Mouse (Mus musculus) left cerebral cortex, adult 11 months (tissue): Measurements from ENCODE around the gene Mob2.

Experiments
- DNase-seq: peaks from one replicate; pipeline ENCODE4 v3.0.0; 2022; ENCODE audit warnings: low spot score

Gene Mob2

DNA sequence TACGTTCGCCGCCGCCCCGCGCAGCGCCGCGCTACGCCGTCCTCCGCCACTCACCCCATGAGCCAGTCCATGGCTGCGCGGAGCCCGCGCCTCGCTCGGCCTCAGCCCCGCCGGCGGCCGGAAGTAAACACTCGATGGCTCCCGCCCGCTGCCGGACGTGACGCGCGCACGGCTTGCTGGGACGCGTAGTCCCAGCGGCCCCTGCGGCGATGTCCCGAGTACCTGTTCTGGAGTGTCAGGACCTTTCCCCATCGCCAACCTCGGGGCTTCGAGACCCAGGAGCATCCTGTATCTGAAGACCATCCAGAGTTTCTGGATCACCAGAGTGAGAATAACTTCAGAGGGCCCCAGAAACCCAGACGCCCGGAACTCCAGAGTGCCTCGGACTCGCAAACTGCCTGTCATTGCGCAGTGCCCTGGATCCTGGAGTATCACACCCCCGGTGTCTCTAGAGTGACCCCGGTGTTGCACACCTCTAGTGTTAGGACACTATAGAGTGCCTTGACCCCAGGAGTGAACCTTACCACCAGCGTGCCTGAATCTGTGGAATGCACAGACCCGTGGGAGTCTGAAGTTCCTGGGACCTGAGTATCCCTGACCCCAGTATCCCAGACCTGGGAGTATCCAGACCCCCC lies at the start of gene Mob2:
Mob2 (minus strand) TSS at position 135 of the 635 bp plus-strand sequence.
- peak; percentile 83 for DNase-seq

DNA sequence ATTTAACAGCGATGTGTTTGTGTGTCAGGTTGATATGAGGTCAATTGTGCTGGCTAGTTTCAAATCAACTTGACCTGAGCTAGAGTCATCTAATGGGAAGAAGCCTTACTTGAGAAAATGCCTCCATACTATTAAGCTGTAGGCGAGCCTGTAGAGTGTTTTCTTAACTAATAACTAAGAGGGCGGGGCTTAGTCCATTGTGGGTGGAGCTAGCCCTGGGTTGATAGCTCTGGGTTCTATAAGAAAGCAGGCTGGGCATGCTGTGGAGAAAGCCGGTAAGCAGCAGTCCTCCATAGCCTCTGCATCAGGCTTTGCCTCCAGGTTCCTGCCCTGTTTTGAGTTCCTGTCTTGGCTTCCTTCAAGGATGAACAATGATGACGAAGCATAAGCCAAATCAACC lies 43.9 kb upstream of the Mob2 start:
- no peak for DNase-seq

- DNase-seq = peak; percentile 75
Observed at GRCm38 (mm10) chr7:142097776-142098175, 36.9 kb upstream of the Mob2 start.

- DNase-seq = no peak
Observed at GRCm38 (mm10) chr7:142096701-142097100, 35.8 kb upstream of the Mob2 start.

DNA sequence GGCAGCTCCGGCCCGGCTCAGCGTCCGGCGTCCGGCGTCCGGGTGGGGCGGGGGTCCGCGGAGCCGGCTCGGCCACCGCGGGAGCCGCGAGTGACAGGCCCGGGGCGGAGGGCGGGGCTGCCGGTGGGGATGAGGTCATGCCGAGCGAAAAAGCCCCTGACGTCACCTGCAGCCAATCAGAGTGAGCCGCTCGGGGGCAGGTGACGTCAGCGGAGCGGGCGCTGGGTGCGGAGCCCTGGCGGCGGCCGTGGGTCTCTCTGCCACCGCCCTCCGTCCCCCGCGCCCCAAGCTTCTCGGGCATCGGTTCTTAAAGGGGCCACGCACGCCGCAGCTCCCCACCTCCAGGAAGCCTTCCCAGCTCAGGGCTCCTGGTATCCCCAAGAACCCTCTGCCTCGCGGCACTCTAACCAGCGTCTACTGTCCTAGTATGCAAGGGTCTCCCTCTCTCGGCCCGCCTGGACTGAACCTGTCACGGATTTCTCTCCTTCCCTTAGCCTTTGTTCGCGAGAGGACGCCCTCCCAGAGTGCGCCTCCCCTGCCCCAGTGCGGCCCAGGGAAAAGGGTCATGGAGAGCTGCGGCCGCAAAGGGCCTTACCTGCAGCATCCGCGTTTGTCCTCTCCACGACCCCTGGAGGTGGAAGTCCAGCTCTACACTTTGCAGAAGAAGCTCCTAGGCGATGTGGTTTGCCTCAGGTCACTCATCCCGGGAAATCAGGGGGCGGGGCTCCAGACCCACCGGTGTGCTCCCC lies 34.5 kb upstream of the Mob2 start, which contains the start of gene Dusp8:
Dusp8 (minus strand) TSS at position 661 of the 749 bp plus-strand sequence.
- peak; percentile 93 for DNase-seq

GRCm38 (mm10) chr7:142094301-142095143 lies 33.7 kb upstream of the Mob2 start:
- DNase-seq = no peak

DNA sequence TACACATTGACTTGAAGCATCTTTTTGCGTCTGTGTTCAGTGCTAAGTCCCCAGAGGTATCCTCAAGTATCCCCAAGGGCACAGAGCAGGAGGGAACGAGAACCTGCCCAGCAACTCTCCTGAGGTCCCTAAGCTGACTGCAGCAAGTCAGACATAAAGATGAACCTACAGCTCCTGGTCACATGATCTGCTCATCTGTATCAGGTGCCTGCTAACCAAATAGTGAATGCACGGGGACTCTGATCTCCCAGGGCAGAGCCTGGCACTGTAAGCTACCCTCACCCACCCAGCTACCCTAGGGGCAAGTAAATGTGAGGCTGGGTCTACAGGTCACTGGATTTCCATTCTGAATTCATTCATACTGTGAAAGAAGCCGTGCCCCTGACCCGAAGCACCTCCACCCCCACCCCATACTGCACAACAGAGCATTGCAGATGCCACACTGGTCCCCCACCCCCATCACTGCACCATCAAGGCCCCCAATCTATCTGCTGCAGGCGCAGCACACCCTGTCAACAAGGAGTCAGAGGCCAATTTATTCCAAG lies 32.9 kb upstream of the Mob2 start:
- DNase-seq = no peak

DNA sequence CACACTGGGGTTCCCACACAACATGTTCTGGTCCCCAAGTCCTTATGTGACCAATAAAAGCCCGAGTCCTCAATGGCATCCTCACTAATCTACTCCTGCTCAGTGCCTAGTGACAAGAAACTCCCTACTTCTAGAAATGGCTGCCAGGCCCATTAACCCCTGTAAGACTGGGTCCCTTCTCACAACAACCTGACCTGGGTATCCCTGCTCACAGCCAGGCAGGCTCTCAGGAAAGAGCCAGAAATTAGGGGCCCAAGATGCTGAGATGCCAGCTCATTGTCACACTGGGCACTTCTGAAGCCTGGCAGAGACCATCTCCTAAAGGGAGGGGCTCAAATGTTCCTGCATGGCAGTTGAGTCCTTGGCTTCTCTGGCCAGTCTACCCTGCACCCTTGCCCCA lies 32.1 kb upstream of the Mob2 start:
- DNase-seq = no peak

DNA sequence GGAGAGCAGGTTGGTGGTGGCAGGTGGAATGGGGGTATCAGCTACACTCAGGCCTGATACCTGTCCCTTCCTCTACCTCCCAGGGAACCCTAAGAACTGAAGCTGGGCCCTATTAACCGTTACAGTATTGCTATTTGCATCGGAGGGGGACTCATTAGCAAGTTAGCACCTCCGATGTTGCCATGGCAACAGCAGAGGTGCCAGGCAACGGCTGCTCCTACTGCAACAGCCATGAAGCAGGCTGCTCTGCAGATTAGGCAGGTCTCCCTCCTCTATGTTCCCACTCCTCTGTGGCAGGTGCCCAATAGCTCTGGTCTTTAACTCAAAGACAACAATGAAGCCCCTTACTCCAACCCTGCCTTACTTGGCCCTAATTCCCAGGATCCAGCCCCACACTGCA lies 31.0 kb upstream of the Mob2 start:
- DNase-seq = no peak

DNA sequence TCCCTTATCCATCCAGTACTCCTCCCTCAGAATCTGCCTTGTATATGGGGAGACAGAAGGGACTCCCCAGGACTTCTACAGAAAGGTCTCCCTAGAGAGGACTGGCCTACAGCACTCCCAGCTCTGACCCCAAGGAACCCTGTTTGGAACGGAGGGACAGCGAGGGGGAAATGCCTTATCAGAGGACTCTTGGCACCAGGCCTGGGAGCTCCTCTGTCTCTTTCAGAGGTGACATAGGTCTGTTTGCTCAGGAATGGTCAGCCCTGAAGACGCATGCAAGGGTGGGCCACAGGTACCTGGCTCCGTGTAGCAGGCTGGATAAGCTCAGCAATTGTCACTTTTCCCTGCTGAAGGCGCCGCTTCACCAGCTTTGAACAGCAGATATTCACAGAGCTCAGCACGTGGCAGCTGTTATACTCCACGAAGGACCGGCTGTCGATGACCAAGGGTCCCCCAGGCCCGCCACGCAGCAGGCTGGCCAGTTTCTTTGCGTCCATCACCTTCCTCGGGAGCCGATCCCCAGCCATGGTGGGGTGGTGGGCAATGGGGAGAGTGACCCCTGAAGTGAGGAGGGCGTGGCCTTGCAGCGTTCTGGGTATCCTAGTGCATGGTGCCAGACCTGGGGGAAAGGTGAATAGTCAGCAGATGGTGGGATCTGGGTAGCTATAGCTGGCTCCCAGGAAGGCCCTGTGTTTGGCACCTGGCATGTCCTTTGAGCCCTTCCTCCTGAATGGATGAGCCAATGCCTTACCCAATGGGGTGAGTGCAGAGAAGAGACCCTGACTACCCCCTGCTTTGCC lies 29.0 kb upstream of the Mob2 start:
- DNase-seq = no peak

GRCm38 (mm10) chr7:142088886-142089285 lies 28.0 kb upstream of the Mob2 start:
- no peak for DNase-seq

GRCm38 (mm10) chr7:142087069-142087652 lies 26.3 kb upstream of the Mob2 start:
- no peak for DNase-seq

DNA sequence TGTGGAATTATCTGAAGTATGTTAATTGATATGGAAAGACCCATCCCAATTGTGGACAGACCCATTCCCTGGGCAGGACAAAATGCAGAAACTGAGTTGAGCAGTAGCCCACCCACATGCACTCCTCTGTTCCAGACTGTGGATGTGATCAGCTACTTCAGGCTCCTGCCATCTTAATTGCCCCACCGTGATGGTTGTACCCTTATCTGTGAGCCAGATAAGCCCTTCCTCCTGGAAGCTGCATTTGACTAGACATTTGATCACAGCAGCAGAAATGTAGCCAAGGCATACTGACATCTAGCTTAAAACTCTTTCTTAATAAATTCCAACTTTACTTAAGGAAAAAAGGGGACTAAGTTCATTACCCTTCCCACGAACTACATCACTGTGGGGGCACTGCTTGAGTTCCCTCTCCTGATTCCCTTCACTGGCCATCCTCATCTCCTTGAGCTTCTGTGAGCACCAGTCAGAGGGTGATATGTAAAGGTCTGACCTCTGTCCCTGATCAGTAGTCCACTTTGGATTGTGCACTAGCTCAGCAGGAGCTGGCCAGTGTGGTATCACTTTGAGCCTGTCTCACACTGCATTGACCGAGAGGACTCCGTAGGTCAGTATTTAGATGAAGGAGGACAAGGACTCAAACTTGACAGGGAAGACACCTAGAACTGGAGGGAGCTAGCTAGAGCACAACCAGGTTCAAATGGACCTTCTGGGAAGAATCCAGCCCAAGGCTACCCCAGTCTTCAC lies 25.5 kb upstream of the Mob2 start:
- no peak for DNase-seq

- DNase-seq = no peak
Observed at GRCm38 (mm10) chr7:142084820-142085219, 24.0 kb upstream of the Mob2 start.

DNA sequence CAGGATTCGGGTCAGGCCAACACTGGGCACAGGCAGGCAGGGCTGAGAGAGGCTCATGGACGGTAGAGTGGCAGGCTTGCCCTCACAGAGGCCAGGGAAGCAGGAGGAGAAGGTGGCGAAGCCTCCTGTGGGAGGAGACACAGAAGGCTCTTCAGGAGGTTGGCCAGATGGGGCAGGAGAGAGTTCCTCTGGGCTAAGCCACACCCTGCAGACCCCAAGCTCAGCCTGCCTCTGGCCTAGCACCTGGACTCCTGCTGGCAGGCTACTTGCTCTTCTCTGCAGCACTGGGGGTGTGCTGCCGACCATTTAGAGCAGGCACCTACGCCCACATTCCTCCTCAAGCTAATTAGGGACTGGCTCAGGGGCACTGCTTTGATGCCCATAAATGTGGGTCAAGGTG lies 23.5 kb upstream of the Mob2 start:
- DNase-seq = no peak

DNA sequence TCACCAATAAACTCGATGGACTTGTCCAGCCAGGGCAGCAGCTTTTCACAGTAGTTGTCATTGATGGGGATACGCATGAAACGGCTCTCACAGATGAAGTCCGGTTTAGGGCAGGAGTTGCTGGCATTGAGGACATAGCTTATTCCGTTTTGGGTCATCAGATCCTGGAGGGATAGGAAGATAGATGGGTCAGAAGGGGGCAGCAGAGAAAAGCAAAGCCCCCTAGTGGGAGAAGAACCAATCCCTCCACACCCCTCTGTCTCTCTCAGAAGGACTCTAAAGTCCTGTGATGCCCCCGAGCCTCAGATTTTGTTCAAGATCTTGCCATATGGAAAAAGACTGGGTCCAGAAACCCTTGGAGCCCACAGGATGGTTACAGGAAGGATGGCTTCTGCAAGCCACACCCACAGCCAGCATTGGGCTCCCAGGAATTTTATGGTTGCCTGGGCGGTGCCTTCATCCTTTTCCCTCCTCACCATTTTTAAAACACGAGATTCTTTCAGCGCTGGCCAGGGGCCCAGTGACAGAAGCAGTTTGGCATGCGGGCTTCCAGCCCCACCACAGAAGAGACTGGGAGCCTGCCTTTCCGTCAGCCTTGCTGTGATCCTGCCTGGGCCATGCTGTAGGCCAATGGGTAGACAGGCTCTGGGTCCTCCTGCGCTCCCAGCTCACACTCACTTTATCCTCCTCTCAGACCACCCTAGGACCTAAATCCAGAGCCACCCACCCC lies 22.9 kb upstream of the Mob2 start:
- DNase-seq = no peak

GRCm38 (mm10) chr7:142082607-142083006 lies 21.7 kb upstream of the Mob2 start:
- no peak for DNase-seq

GRCm38 (mm10) chr7:142082179-142082578 lies 21.3 kb upstream of the Mob2 start:
- DNase-seq = no peak

- DNase-seq = no peak
Observed at GRCm38 (mm10) chr7:142081736-142082135, 20.9 kb upstream of the Mob2 start.

GRCm38 (mm10) chr7:142080876-142081275 lies 20.0 kb upstream of the Mob2 start:
- no peak for DNase-seq
